Mouse (Mus musculus) MEL (cell line): ENCODE measurements around the gene Ehbp1l1. TPM values are rescaled to one million over a fixed set of nuclear protein-coding genes. Genes with fewer than 3 reads are reported as not detected.

Experiments
- DNase-seq: peaks from one replicate; pipeline ENCODE4 v3.0.0; 2011; ENCODE audit warnings: low read depth, low spot score
- H3K27ac ChIP-seq: 2 replicates; pipeline ENCODE4 v1.5.1; 2012; ENCODE audit warnings: low read depth, mild to moderate bottlenecking, control low read depth, low read length, moderate library complexity; ENCODE audit not compliant: control insufficient read depth
- H3K27me3 ChIP-seq, 2 experiments: fragments of 150-350 bp in 1 of 2; sonication (generic) in 1 of 2; 2 replicates each; pipeline ENCODE4 v1.6.1; 2012; ENCODE audit warnings: low read length in 2 of 2, mild to moderate bottlenecking in 2 of 2, improper control_type of control experiment in 1 of 2, moderate library complexity in 1 of 2; ENCODE audit not compliant: insufficient read depth in 2 of 2, control insufficient read depth in 1 of 2
- H3K36me3 ChIP-seq, 2 experiments: 2 replicates each; pipeline ENCODE4 v1.6.1; 2012 to 2014; ENCODE audit warnings: low read length in 2 of 2, improper control_type of control experiment in 1 of 2, inconsistent platforms in 1 of 2, mild to moderate bottlenecking in 1 of 2; ENCODE audit not compliant: insufficient read depth in 2 of 2, control insufficient read depth in 1 of 2
- H3K4me1 ChIP-seq, 2 experiments: fragments of 150-350 bp in 1 of 2; sonication (generic) in 1 of 2; 2 replicates each; pipeline ENCODE4 v1.6.1; 2012; ENCODE audit warnings: low read length in 2 of 2, improper control_type of control experiment in 1 of 2, mild to moderate bottlenecking in 1 of 2; ENCODE audit not compliant: insufficient read depth in 2 of 2, control insufficient read depth in 1 of 2
- H3K4me3 ChIP-seq, 2 experiments: fragments of 150-350 bp in 1 of 2; sonication (generic) in 1 of 2; 2 replicates each; pipeline ENCODE4 v1.5.1; 2012; ENCODE audit warnings: low read depth in 2 of 2, low read length in 2 of 2, mild to moderate bottlenecking in 2 of 2, moderate library complexity in 2 of 2, control low read depth in 1 of 2, improper control_type of control experiment in 1 of 2; ENCODE audit not compliant: control insufficient read depth in 1 of 2, insufficient read depth in 1 of 2
- H3K79me2 ChIP-seq: 2 replicates; pipeline ENCODE4 v1.6.1; 2012; ENCODE audit warnings: mild to moderate bottlenecking, low read length, moderate library complexity; ENCODE audit not compliant: control insufficient read depth, poor library complexity, insufficient read depth
- H3K9ac ChIP-seq: 2 replicates; pipeline ENCODE4 v1.6.1; 2012; ENCODE audit warnings: low read depth, mild to moderate bottlenecking, control low read depth, low read length, moderate library complexity; ENCODE audit not compliant: control insufficient read depth, poor library complexity, severe bottlenecking
- H3K9me3 ChIP-seq: fragments of 150-350 bp; sonication (generic); replicated peaks from 2 replicates; pipeline ENCODE4 v1.6.1; 2012; ENCODE audit warnings: mild to moderate bottlenecking, low read length, improper control_type of control experiment, moderate library complexity; ENCODE audit not compliant: insufficient read depth
- CHD1 ChIP-seq: IDR thresholded peaks from 2 replicates; pipeline ENCODE4 v1.6.1; 2012; ENCODE audit warnings: low read depth, mild to moderate bottlenecking, inconsistent platforms, low read length, improper control_type of control experiment
- E2F4 ChIP-seq: IDR thresholded peaks from 2 replicates; pipeline ENCODE4 v1.6.1; 2011; ENCODE audit warnings: low read depth, low read length, improper control_type of control experiment, borderline replicate concordance
- ELF1 ChIP-seq: IDR thresholded peaks from 2 replicates; pipeline ENCODE4 v1.6.1; 2014; ENCODE audit warnings: low read depth, mild to moderate bottlenecking, inconsistent platforms, low read length, improper control_type of control experiment, moderate library complexity
- EP300 ChIP-seq, 2 experiments: IDR thresholded peaks; 2 replicates each; pipeline ENCODE4 v1.6.1; 2011; ENCODE audit warnings: improper control_type of control experiment in 2 of 2, low read length in 2 of 2, low read depth in 1 of 2, mild to moderate bottlenecking in 1 of 2
- GABPA ChIP-seq: IDR thresholded peaks from 2 replicates; pipeline ENCODE4 v1.6.1; 2012; ENCODE audit warnings: low read depth, mild to moderate bottlenecking, inconsistent platforms, low read length, improper control_type of control experiment, moderate library complexity
- GATA1 ChIP-seq: IDR thresholded peaks from 2 replicates; pipeline ENCODE4 v1.6.1; 2011; ENCODE audit warnings: low read depth, low read length, improper control_type of control experiment
- JUND ChIP-seq: IDR thresholded peaks from 2 replicates; pipeline ENCODE4 v1.6.1; 2011; ENCODE audit warnings: low read depth, mild to moderate bottlenecking, improper control_type of control experiment, low read length
- KAT2A ChIP-seq: conservative IDR thresholded peaks from 2 replicates; pipeline ENCODE4 v1.6.1; 2012; ENCODE audit warnings: low read depth, low read length, improper control_type of control experiment, inconsistent platforms
- MAZ ChIP-seq: IDR thresholded peaks from 2 replicates; pipeline ENCODE4 v1.6.1; 2012; ENCODE audit warnings: low read depth, mild to moderate bottlenecking, inconsistent platforms, low read length, improper control_type of control experiment
- MYC ChIP-seq: IDR thresholded peaks from 2 replicates; pipeline ENCODE4 v1.6.1; 2011; ENCODE audit warnings: low read depth, mild to moderate bottlenecking, low read length, improper control_type of control experiment, moderate library complexity
- NELFE ChIP-seq: IDR thresholded peaks from 2 replicates; pipeline ENCODE4 v1.6.1; 2011; ENCODE audit warnings: low read depth, low read length, improper control_type of control experiment
- NRF1 ChIP-seq: IDR thresholded peaks from 2 replicates; pipeline ENCODE4 v1.6.1; 2014; ENCODE audit warnings: low read depth, mild to moderate bottlenecking, inconsistent platforms, low read length, improper control_type of control experiment, moderate library complexity; ENCODE audit not compliant: poor library complexity, insufficient read depth, severe bottlenecking
- POLR2A ChIP-seq, 2 experiments: IDR thresholded peaks; 2 replicates each; pipeline ENCODE4 v1.6.1; 2011 to 2012; ENCODE audit warnings: low read length in 2 of 2, mild to moderate bottlenecking in 2 of 2, control low read depth in 1 of 2, improper control_type of control experiment in 1 of 2, low read depth in 1 of 2, moderate library complexity in 1 of 2; ENCODE audit not compliant: control insufficient read depth in 1 of 2, insufficient read depth in 1 of 2, poor library complexity in 1 of 2
- RAD21 ChIP-seq: IDR thresholded peaks from 2 replicates; pipeline ENCODE4 v1.6.1; 2011; ENCODE audit warnings: mild to moderate bottlenecking, low read depth, low read length, improper control_type of control experiment
- RCOR1 ChIP-seq: IDR thresholded peaks from 2 replicates; pipeline ENCODE4 v1.6.1; 2012; ENCODE audit warnings: low read depth, mild to moderate bottlenecking, inconsistent platforms, low read length, improper control_type of control experiment
- SIN3A ChIP-seq: IDR thresholded peaks from 2 replicates; pipeline ENCODE4 v1.6.1; 2012; ENCODE audit warnings: low read length, improper control_type of control experiment, inconsistent platforms
- SMC3 ChIP-seq: IDR thresholded peaks from 2 replicates; pipeline ENCODE4 v1.6.1; 2011; ENCODE audit warnings: low read depth, low read length, improper control_type of control experiment
- TCF12 ChIP-seq: IDR thresholded peaks from 2 replicates; pipeline ENCODE4 v1.6.1; 2014; ENCODE audit warnings: low read depth, mild to moderate bottlenecking, inconsistent platforms, low read length, improper control_type of control experiment, moderate library complexity
- USF2 ChIP-seq, 2 experiments: IDR thresholded peaks; 2 replicates each; pipeline ENCODE4 v1.6.1; 2011 to 2012; ENCODE audit warnings: improper control_type of control experiment in 2 of 2, low read length in 2 of 2, borderline replicate concordance in 1 of 2, inconsistent platforms in 1 of 2, low read depth in 1 of 2, mild to moderate bottlenecking in 1 of 2; ENCODE audit not compliant: insufficient read depth in 1 of 2
- ZMIZ1 ChIP-seq: IDR thresholded peaks from 2 replicates; pipeline ENCODE4 v1.6.1; 2012; ENCODE audit warnings: low read depth, mild to moderate bottlenecking, inconsistent platforms, low read length, improper control_type of control experiment, moderate library complexity
- ZNF384 ChIP-seq: IDR thresholded peaks from 2 replicates; pipeline ENCODE4 v1.6.1; 2012; ENCODE audit warnings: low read depth, mild to moderate bottlenecking, inconsistent platforms, low read length, improper control_type of control experiment
- polyA plus RNA-seq, 2 experiments: library from polyadenylated mRNA; stranded (reverse) in 1 of 2; unstranded in 1 of 2; fragments of >175 nt in 1 of 2; fragments of >200 nt in 1 of 2; gene quantifications; 2 replicates each; pipeline versions ENCODE4 v1.2.1 to v1.2.4; 2012; ENCODE audit warnings: low replicate concordance in 2 of 2, low read depth in 1 of 2; ENCODE audit not compliant: insufficient read length in 2 of 2, insufficient read depth in 1 of 2, missing spikeins in 1 of 2
- total RNA-seq: library from RNA; depleted of rRNA; stranded (reverse); fragments of 300-350 nt; gene quantifications from 2 replicates; pipeline ENCODE4 v1.2.3, GENCODE M21; 2012

The Ehbp1l1 gene
- total and polyA plus RNA-seq, 3 experiments: 63.2 to 113 (median 77.3) TPM

- no peaks in the 10 kb centered on the region for H3K9me3 ChIP-seq
- no peaks in the 10 kb centered on the region for H3K36me3 ChIP-seq
- no peaks in the 10 kb centered on the region for H3K79me2 ChIP-seq
- TF ChIP-seq CHD1 (no peak), SMC3 (no peak), USF2 (IDR thresholded peaks at IDR 0.05; ENCODE audit: borderline replicate concordance in 1 of 2, insufficient read depth in 1 of 2, low read depth in 1 of 2, low read length in 2 of 2) (no peak), NELFE (no peak), ELF1 (no peak), GATA1 (no peak), NRF1 (no peak), ZMIZ1 (no peak), SIN3A (no peak), POLR2A (IDR thresholded peaks at IDR 0.05; ENCODE audit: control insufficient read depth in 1 of 2, insufficient read depth in 1 of 2, low read depth in 1 of 2, low read length in 2 of 2, poor library complexity in 1 of 2) (no peak), MAZ (no peak), EP300 (IDR thresholded peaks at IDR 0.05; ENCODE audit: low read depth in 1 of 2, low read length in 2 of 2) (no peak), ZNF384 (no peak), MYC (no peak), E2F4 (no peak), RAD21 (no peak), KAT2A (no peak)
- no peak for DNase-seq
- H3K4me3 ChIP-seq: no peak overlapping the region
- no peak overlapping the region for H3K27ac ChIP-seq
- no peaks in the 10 kb centered on the region for H3K27me3 ChIP-seq
- H3K4me1 ChIP-seq: peaks cover 0 to 4% of the 10 kb centered on the region in 2 experiments; a peak in 2 of 4 replicates
- H3K9ac ChIP-seq: no peak overlapping the region
These were observed 24.8 kb upstream of the Ehbp1l1 start for GRCm38 (mm10) chr19:5750951-5751350.

GRCm38 (mm10) chr19:5749476-5749875 lies 23.4 kb upstream of the Ehbp1l1 start:
- TF ChIP-seq SMC3 (no peak), NELFE (no peak), E2F4 (no peak), TCF12 (no peak), ZMIZ1 (no peak), MYC (no peak), USF2 (IDR thresholded peaks at IDR 0.05; ENCODE audit: borderline replicate concordance in 1 of 2, insufficient read depth in 1 of 2, low read depth in 1 of 2, low read length in 2 of 2) (no peak), CHD1 (no peak), RAD21 (no peak), GABPA (no peak), JUND (no peak), RCOR1 (no peak)
- no peak for DNase-seq
- no peaks in the 10 kb centered on the region for H3K27me3 ChIP-seq
- no peaks in the 10 kb centered on the region for H3K36me3 ChIP-seq
- peaks cover 0 to 4% of the 10 kb centered on the region in 2 experiments; a peak in 2 of 4 replicates for H3K4me1 ChIP-seq
- H3K9me3 ChIP-seq: no peaks in the 10 kb centered on the region
- H3K9ac ChIP-seq: no peak overlapping the region
- no peak overlapping the region for H3K4me3 ChIP-seq
- H3K27ac ChIP-seq: no peak overlapping the region
- no peaks in the 10 kb centered on the region for H3K79me2 ChIP-seq
